Mouse (Mus musculus): ENCODE results near the gene Abt1. TPM values are rescaled to one million over a fixed set of nuclear protein-coding genes. Genes with fewer than 3 reads are reported as not detected.
A peak's percentile ranks its signal among the peaks of the same experiment; 100 is the strongest.
"Not testable (repeated sequence)": the region's sequence is repeated elsewhere in the genome, so short reads cannot be mapped to it uniquely, and the experiment has no call there.

The Abt1 gene
- polyA plus RNA-seq, 1 experiment from 2014 or later = 14.6 TPM

- Histone ChIP-seq H3K27ac (ENCODE audit: low read length) (no peak overlapping the region), H3K4me3 (ENCODE audit: low read length) (no peak overlapping the region), H3K9ac (replicated peaks; ENCODE audit: low read length) (no peak overlapping the region), H3K36me3 (ENCODE audit: insufficient read depth, low read length) (no peaks in the 10 kb centered on the region), H3K27me3 (ENCODE audit: insufficient read depth, low read length) (peaks cover 19% of the 10 kb centered on the region), H3K4me2 (replicated peaks; ENCODE audit: low read depth, low read length) (peak overlapping the region; percentile 65; the same call in 1 of the 2 replicates), H3K4me1 (ENCODE audit: insufficient read depth, low read length) (peaks cover 5% of the 10 kb centered on the region; the same call in 1 of the 2 replicates), H3K9me3 (ENCODE audit: low read length) (0 out of 2 replicates have a peak, but pooled peaks cover 3% of the 10 kb centered on the region)
- 23% methylated on average over 2 of the region's 2 CpGs for WGBS
- no peak for ATAC-seq (ENCODE audit: low FRiP score, low TSS enrichment)
Observed at GRCm38 (mm10) chr13:23402626-23403025, 21.0 kb downstream of the Abt1 start.

GRCm38 (mm10) chr13:23401683-23402527 is 21.8 kb downstream of the Abt1 start:
- Histone ChIP-seq H3K4me2 (replicated peaks; ENCODE audit: low read depth, low read length) (peak overlapping the region; percentile 65), H3K9me3 (ENCODE audit: low read length) (0 out of 2 replicates have a peak, but pooled peaks cover 3% of the 10 kb centered on the region), H3K4me1 (ENCODE audit: insufficient read depth, low read length) (peaks cover 5% of the 10 kb centered on the region; the same call in 1 of the 2 replicates), H3K9ac (replicated peaks; ENCODE audit: low read length) (peak overlapping the region; percentile 63), H3K27ac (ENCODE audit: low read length) (no peak overlapping the region), H3K36me3 (ENCODE audit: insufficient read depth, low read length) (no peaks in the 10 kb centered on the region), H3K4me3 (ENCODE audit: low read length) (peak overlapping the region; percentile 50), H3K27me3 (ENCODE audit: insufficient read depth, low read length) (peaks cover 26% of the 10 kb centered on the region)
- ATAC-seq (ENCODE audit: low FRiP score, low TSS enrichment) = peak; percentile 89
- 6% methylated on average over 19 of the region's 19 CpGs for WGBS

- 0 out of 2 replicates have a peak, but pooled peaks have one; percentile 12 for ATAC-seq (ENCODE audit: low FRiP score, low TSS enrichment)
- H3K27ac ChIP-seq (ENCODE audit: low read length) = no peak overlapping the region
- peak overlapping the region; percentile 65 for H3K4me2 ChIP-seq (replicated peaks; ENCODE audit: low read depth, low read length)
- WGBS = 12% methylated on average over 24 of the region's 24 CpGs
- peak overlapping the region; percentile 50 for H3K4me3 ChIP-seq (ENCODE audit: low read length)
- peaks cover 32% of the 10 kb centered on the region for H3K27me3 ChIP-seq (ENCODE audit: insufficient read depth, low read length)
- no peaks in the 10 kb centered on the region for H3K36me3 ChIP-seq (ENCODE audit: insufficient read depth, low read length)
- peaks cover 9% of the 10 kb centered on the region; the same call in 1 of the 2 replicates for H3K4me1 ChIP-seq (ENCODE audit: insufficient read depth, low read length)
- H3K9me3 ChIP-seq (ENCODE audit: low read length) = 0 out of 2 replicates have a peak, but pooled peaks cover 3% of the 10 kb centered on the region
- no peak overlapping the region for H3K9ac ChIP-seq (replicated peaks; ENCODE audit: low read length)
Observed at GRCm38 (mm10) chr13:23400771-23401682, 22.6 kb downstream of the Abt1 start.

- not testable (repeated sequence) for H3K4me3 ChIP-seq (ENCODE audit: low read length); H3K36me3 ChIP-seq (ENCODE audit: insufficient read depth, low read length); H3K9ac ChIP-seq (replicated peaks; ENCODE audit: low read length)
Observed at GRCm38 (mm10) chr13:23396913-23397312, 26.8 kb downstream of the Abt1 start.

DNA sequence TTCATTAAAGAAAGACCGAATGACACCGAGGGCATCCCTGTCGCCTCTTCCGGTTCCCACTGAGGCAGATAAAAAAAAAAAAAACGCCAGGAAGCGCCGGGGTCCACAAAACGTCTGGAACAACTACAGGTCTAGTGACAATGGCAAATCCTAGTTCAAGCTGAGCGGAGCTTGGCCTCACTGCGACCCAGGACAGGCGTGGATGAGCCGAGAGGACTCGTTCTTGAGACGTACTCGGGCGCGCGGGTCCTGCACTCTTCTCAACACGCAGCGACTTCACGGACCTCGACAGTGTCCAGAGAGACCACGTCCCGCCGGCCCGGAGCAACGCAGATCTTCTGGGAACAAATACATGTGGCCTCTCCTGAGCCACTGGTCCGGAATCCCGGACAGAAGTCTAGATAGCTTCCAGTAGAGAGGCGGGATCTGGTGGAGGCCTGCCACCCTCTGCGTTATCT is 27.4 kb downstream of the Abt1 start:
- H3K4me2 ChIP-seq (replicated peaks; ENCODE audit: low read depth, low read length) = peak overlapping the region; percentile 76
- H3K27me3 ChIP-seq (ENCODE audit: insufficient read depth, low read length) = peaks cover 49% of the 10 kb centered on the region
- peak; percentile 46; the same call in 1 of the 2 replicates for ATAC-seq (ENCODE audit: low FRiP score, low TSS enrichment)
- peak overlapping the region; percentile 56 for H3K4me3 ChIP-seq (ENCODE audit: low read length)
- under 1% methylated on average over 31 of the region's 31 CpGs for WGBS
- H3K27ac ChIP-seq (ENCODE audit: low read length) = no peak overlapping the region
- no peaks in the 10 kb centered on the region for H3K36me3 ChIP-seq (ENCODE audit: insufficient read depth, low read length)
- 0 out of 2 replicates have a peak, but pooled peaks cover under 1% of the 10 kb centered on the region for H3K9me3 ChIP-seq (ENCODE audit: low read length)
- H3K9ac ChIP-seq (replicated peaks; ENCODE audit: low read length) = peak overlapping the region; percentile 25
- H3K4me1 ChIP-seq (ENCODE audit: insufficient read depth, low read length) = 0 out of 2 replicates have a peak, but pooled peaks cover 4% of the 10 kb centered on the region

More at GRCm38 (mm10) chr13:23396913-23397312, 26.8 kb downstream of the Abt1 start:
- H3K27ac ChIP-seq (ENCODE audit: low read length); ATAC-seq (ENCODE audit: low FRiP score, low TSS enrichment); H3K9me3 ChIP-seq (ENCODE audit: low read length); H3K4me1 ChIP-seq (ENCODE audit: insufficient read depth, low read length): not testable (repeated sequence)
- 15% methylated on average over 14 of the region's 14 CpGs for WGBS
- H3K27me3 ChIP-seq (ENCODE audit: insufficient read depth, low read length) = peaks cover 51% of the 10 kb centered on the region
- peak overlapping the region; percentile 76 for H3K4me2 ChIP-seq (replicated peaks; ENCODE audit: low read depth, low read length)

DNA sequence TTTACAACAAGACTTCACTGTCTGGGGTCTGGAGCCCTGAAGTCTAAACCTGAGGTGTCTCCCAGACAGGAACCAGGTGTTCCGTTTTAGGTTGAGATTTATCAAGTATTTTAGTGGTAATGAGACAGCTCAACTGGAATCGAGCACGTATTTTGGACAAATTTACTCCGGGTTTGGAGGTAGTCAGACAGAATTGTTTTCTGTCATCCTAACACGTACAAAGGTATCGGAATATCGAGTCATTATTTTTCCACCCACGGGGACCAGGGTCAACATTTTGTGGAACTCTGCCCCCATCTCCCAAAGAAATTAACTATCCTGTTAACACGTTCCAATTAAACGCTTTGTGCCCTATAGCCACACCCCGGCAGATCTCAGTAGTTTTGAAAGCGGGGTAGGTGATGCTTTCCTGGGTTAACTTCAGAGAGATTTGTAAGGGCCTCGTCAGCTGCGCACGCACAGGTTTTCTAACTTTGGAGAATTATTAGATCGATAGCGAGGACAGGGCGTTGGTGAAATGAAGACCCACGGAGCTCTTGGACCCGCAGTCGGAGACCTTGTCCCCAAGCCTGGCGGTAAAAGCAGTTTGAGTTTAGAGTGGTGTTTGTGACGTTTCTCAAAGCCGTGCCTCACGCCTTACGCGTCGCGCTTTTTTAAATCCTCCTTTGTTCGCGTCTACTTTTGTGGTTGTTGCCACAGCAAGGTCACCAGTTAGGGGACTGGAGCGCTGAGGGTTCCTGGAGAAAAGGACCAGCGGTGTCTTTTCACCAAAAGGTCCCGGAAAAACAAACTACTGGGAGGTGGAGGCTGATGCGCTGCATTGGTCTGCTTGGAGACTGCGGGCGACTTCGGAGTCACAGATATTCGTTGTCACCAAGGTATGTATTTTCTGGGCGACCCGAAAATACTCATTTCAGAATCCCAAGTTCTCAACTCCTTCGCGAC is 28.1 kb downstream of the Abt1 start:
- Histone ChIP-seq H3K36me3 (ENCODE audit: insufficient read depth, low read length) (no peaks in the 10 kb centered on the region), H3K9ac (replicated peaks; ENCODE audit: low read length) (peak overlapping the region; percentile 13; the same call in 1 of the 2 replicates), H3K27ac (ENCODE audit: low read length) (no peak overlapping the region), H3K4me1 (ENCODE audit: insufficient read depth, low read length) (0 out of 2 replicates have a peak, but pooled peaks cover 4% of the 10 kb centered on the region), H3K9me3 (ENCODE audit: low read length) (no peaks in the 10 kb centered on the region), H3K4me3 (ENCODE audit: low read length) (peak overlapping the region; percentile 56), H3K4me2 (replicated peaks; ENCODE audit: low read depth, low read length) (peak overlapping the region; percentile 76), H3K27me3 (ENCODE audit: insufficient read depth, low read length) (peaks cover 48% of the 10 kb centered on the region)
- ATAC-seq (ENCODE audit: low FRiP score, low TSS enrichment) = no peak
- WGBS = 2% methylated on average over 43 of the region's 43 CpGs

- ATAC-seq (ENCODE audit: low FRiP score, low TSS enrichment) = no peak
- 92% methylated on average over 1 of the region's 1 CpGs for WGBS
- no peaks in the 10 kb centered on the region for H3K4me1 ChIP-seq (ENCODE audit: insufficient read depth, low read length)
- H3K4me3 ChIP-seq (ENCODE audit: low read length) = no peak overlapping the region
- no peaks in the 10 kb centered on the region for H3K36me3 ChIP-seq (ENCODE audit: insufficient read depth, low read length)
- no peak overlapping the region for H3K27ac ChIP-seq (ENCODE audit: low read length)
- no peaks in the 10 kb centered on the region for H3K9me3 ChIP-seq (ENCODE audit: low read length)
- H3K4me2 ChIP-seq (replicated peaks; ENCODE audit: low read depth, low read length) = no peak overlapping the region
- peaks cover 2% of the 10 kb centered on the region; the same call in 1 of the 2 replicates for H3K27me3 ChIP-seq (ENCODE audit: insufficient read depth, low read length)
- no peak overlapping the region for H3K9ac ChIP-seq (replicated peaks; ENCODE audit: low read length)
Observed at GRCm38 (mm10) chr13:23387548-23387947, 36.1 kb downstream of the Abt1 start.

DNA sequence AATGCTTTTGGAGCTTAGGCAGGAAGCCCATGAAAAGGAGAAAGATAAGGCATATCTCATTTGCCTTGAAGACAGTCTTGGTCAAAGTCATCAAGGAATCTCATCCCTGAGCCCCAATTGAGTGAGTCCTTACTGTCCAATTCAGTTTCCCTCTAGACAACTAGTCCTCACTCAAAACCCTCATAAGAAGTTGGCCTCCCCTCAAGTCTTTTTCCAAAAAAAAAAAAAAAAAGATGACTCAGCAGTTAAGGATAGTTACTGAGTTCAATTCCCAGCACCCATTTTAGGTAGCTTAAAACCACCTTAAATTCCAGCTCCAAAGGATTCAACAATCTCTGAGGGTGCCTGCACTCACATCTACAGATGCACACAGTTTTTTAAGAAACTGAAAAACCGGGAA is 40.5 kb downstream of the Abt1 start:
- ATAC-seq (ENCODE audit: low FRiP score, low TSS enrichment) = no peak
- H3K9ac ChIP-seq (replicated peaks; ENCODE audit: low read length) = no peak overlapping the region
- no peak overlapping the region for H3K27ac ChIP-seq (ENCODE audit: low read length)

More for the DNA sequence above, 40.5 kb downstream of the Abt1 start:
- no peaks in the 10 kb centered on the region for H3K4me1 ChIP-seq (ENCODE audit: insufficient read depth, low read length)
- no peak overlapping the region for H3K4me3 ChIP-seq (ENCODE audit: low read length)
- H3K4me2 ChIP-seq (replicated peaks; ENCODE audit: low read depth, low read length) = no peak overlapping the region
- H3K27me3 ChIP-seq (ENCODE audit: insufficient read depth, low read length) = 0 out of 2 replicates have a peak, but pooled peaks cover 2% of the 10 kb centered on the region
- no peaks in the 10 kb centered on the region for H3K9me3 ChIP-seq (ENCODE audit: low read length)
- 71% methylated on average over 1 of the region's 1 CpGs for WGBS
- no peaks in the 10 kb centered on the region for H3K36me3 ChIP-seq (ENCODE audit: insufficient read depth, low read length)
